Mouse (Mus musculus) embryonic facial prominence, embryonic 14.5 days (tissue): ENCODE data around the gene Olfr51. TPM values are rescaled to one million over a fixed set of nuclear protein-coding genes. Genes with fewer than 3 reads are reported as not detected.
A peak's percentile ranks its signal among the peaks of the same experiment; 100 is the strongest.

Experiments used
- ATAC-seq: fragments of 200-750 bp; cut with Nextera tagmentation; 2 replicates; pipeline ENCODE4 v1.8.0; 2017; ENCODE audit warnings: low read depth, moderate number of reproducible peaks, moderate TSS enrichment
- DNase-seq: peaks from one replicate; pipeline ENCODE4 v3.0.0-alpha.2; 2015; ENCODE audit warnings: low spot score
- H3K27ac ChIP-seq: fragments of 300-500 bp; sonication (generic); replicated peaks from 2 replicates; pipeline ENCODE4 v1.5.1; 2014; ENCODE audit warnings: low read depth, mild to moderate bottlenecking, low read length, moderate library complexity
- H3K27me3 ChIP-seq: fragments of 300-500 bp; sonication (generic); replicated peaks from 2 replicates; pipeline ENCODE4 v1.6.1; 2014; ENCODE audit warnings: low read length; ENCODE audit not compliant: control insufficient read depth, insufficient read depth
- H3K36me3 ChIP-seq: fragments of 300-500 bp; sonication (generic); 2 replicates; pipeline ENCODE4 v1.6.1; 2014; ENCODE audit warnings: low read length, mixed read lengths; ENCODE audit not compliant: control insufficient read depth, insufficient read depth
- H3K4me1 ChIP-seq: fragments of 300-500 bp; sonication (generic); 2 replicates; pipeline ENCODE4 v1.6.1; 2014; ENCODE audit warnings: antibody characterized with exemption, low read length; ENCODE audit not compliant: control insufficient read depth, insufficient read depth
- H3K4me2 ChIP-seq: fragments of 300-500 bp; sonication (generic); 2 replicates; pipeline ENCODE4 v1.6.1; 2014; ENCODE audit warnings: low read depth, mild to moderate bottlenecking, low read length, moderate library complexity, mixed read lengths
- H3K4me3 ChIP-seq: fragments of 300-500 bp; sonication (generic); 2 replicates; pipeline ENCODE4 v1.5.1; 2014; ENCODE audit warnings: low read depth, mild to moderate bottlenecking, low read length
- H3K9ac ChIP-seq: fragments of 300-500 bp; sonication (generic); 2 replicates; pipeline ENCODE4 v1.6.1; 2014; ENCODE audit warnings: low read depth, mild to moderate bottlenecking, low read length, moderate library complexity, mixed read lengths
- H3K9me3 ChIP-seq: fragments of 300-500 bp; sonication (generic); 2 replicates; pipeline ENCODE4 v1.6.1; 2016; ENCODE audit warnings: low read length; ENCODE audit not compliant: control insufficient read depth
- WGBS: fragments of 180-500 bp; shearing (Covaris S2); extraction: QIAGEN DNeasy Blood & Tissue Kit; methylation state at CpG from one replicate; pipeline ENCODE4 v1.1.7; 2014; 5-methylcytosine and 5-hydroxymethylcytosine counted together
- polyA plus RNA-seq: library from polyadenylated mRNA; unstranded; fragments of >200 nt; fragmentation: Nextera tagmentation; extraction: Ambion mirVana; gene quantifications from 2 replicates; pipeline ENCODE4 v1.2.1, GENCODE M21; 2014

The Olfr51 gene
- polyA plus RNA-seq: not detected in 2 replicates

- no peak for ATAC-seq
These were observed at the start of gene Olfr51 for GRCm38 (mm10) chr11:51003296-51003695. Gene Olfr51 (plus strand): TSS chr11:51003596.

DNA sequence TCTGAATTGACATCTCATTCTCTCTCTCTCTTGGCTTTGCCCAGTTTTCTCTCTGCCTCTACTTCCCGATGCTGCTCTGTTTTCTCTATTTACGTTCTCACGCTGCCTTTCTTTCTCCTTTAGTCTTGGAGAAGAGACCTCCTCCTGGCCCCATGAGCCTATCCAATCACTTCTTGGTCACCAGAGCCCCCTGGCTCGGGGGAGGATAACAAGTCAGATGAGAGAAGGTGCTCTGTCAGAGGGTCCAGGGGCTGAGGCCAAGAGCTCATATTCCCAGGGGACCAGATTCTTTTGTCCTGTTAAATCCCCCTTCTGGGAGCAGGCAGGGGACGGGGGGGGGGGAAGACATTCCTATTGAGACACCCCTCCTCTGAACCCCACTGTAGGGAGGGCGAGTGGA is 49.7 kb upstream of the Olfr51 start, which contains the start of gene Prop1:
Prop1 (minus strand) TSS at position 101 of the 400 bp plus-strand sequence.
- H3K27ac ChIP-seq: no peak within 1 kb of the TSS
- no peak within 1 kb of the TSS for H3K4me2 ChIP-seq
- no peaks in the 10 kb centered on the region for H3K4me1 ChIP-seq
- 60% methylated on average over 6 of the region's 6 CpGs for WGBS
- no peak within 1 kb of the TSS for H3K4me3 ChIP-seq
- H3K9ac ChIP-seq: no peak within 1 kb of the TSS
- no peaks in the 10 kb centered on the region; the same call in 1 of the 2 replicates for H3K27me3 ChIP-seq
- DNase-seq: no peak
- H3K9me3 ChIP-seq: no peaks in the 10 kb centered on the region
- ATAC-seq: no peak
- no peaks in the 10 kb centered on the region for H3K36me3 ChIP-seq

More at GRCm38 (mm10) chr11:51003296-51003695, at the start of gene Olfr51:
- H3K4me2 ChIP-seq: no peak within 1 kb of the TSS
- no peaks in the 10 kb centered on the region for H3K4me1 ChIP-seq
- no peaks in the 10 kb centered on the region for H3K36me3 ChIP-seq
- no peaks in the 10 kb centered on the region for H3K27me3 ChIP-seq
- no peaks in the 10 kb centered on the region for H3K9me3 ChIP-seq
- no peak for DNase-seq
- 76% methylated on average over 5 of the region's 5 CpGs for WGBS
- H3K27ac ChIP-seq: no peak within 1 kb of the TSS
- H3K9ac ChIP-seq: no peak within 1 kb of the TSS
- H3K4me3 ChIP-seq: no peak within 1 kb of the TSS

GRCm38 (mm10) chr11:50964886-50965285 is 38.5 kb upstream of the Olfr51 start:
- peak; percentile 26 for DNase-seq

GRCm38 (mm10) chr11:50966230-50966629 is 37.2 kb upstream of the Olfr51 start, which contains the start of gene Olfr1378:
Gene Olfr1378 (plus strand): TSS chr11:50966530.
- no peaks in the 10 kb centered on the region for H3K9me3 ChIP-seq
- no peak within 1 kb of the TSS for H3K27ac ChIP-seq
- H3K9ac ChIP-seq: no peak within 1 kb of the TSS
- no peaks in the 10 kb centered on the region for H3K36me3 ChIP-seq
- H3K4me1 ChIP-seq: no peaks in the 10 kb centered on the region
- 83% methylated on average over 11 of the region's 11 CpGs for WGBS
- no peak within 1 kb of the TSS for H3K4me2 ChIP-seq
- ATAC-seq (no peak), DNase-seq (no peak)
- no peaks in the 10 kb centered on the region for H3K27me3 ChIP-seq
- no peak within 1 kb of the TSS for H3K4me3 ChIP-seq

More at GRCm38 (mm10) chr11:50964886-50965285, 38.5 kb upstream of the Olfr51 start:
- H3K4me2 ChIP-seq: no peak overlapping the region
- H3K27me3 ChIP-seq: no peaks in the 10 kb centered on the region
- ATAC-seq: no peak
- no peaks in the 10 kb centered on the region for H3K9me3 ChIP-seq
- no peak overlapping the region for H3K27ac ChIP-seq
- H3K4me1 ChIP-seq: no peaks in the 10 kb centered on the region
- H3K4me3 ChIP-seq: no peak overlapping the region
- no peaks in the 10 kb centered on the region for H3K36me3 ChIP-seq
- WGBS: 79% methylated on average over 2 of the region's 2 CpGs
- no peak overlapping the region for H3K9ac ChIP-seq

GRCm38 (mm10) chr11:50977216-50977615 is 26.2 kb upstream of the Olfr51 start:
- H3K4me3 ChIP-seq: no peak overlapping the region
- H3K36me3 ChIP-seq: no peaks in the 10 kb centered on the region
- H3K27me3 ChIP-seq: no peaks in the 10 kb centered on the region
- no peak overlapping the region for H3K27ac ChIP-seq
- no peak overlapping the region for H3K4me2 ChIP-seq
- 73% methylated on average over 4 of the region's 4 CpGs for WGBS
- no peaks in the 10 kb centered on the region for H3K9me3 ChIP-seq
- ATAC-seq (no peak), DNase-seq (no peak)
- H3K4me1 ChIP-seq: no peaks in the 10 kb centered on the region
- no peak overlapping the region for H3K9ac ChIP-seq

- WGBS: 70% methylated on average over 5 of the region's 5 CpGs
- H3K4me2 ChIP-seq: no peak within 1 kb of the TSS
- H3K27ac ChIP-seq: no peak within 1 kb of the TSS
- no peaks in the 10 kb centered on the region for H3K36me3 ChIP-seq
- ATAC-seq: no peak
- H3K9ac ChIP-seq: no peak within 1 kb of the TSS
- no peak within 1 kb of the TSS for H3K4me3 ChIP-seq
- H3K9me3 ChIP-seq: no peaks in the 10 kb centered on the region
- no peaks in the 10 kb centered on the region for H3K4me1 ChIP-seq
- no peak for DNase-seq
- no peaks in the 10 kb centered on the region for H3K27me3 ChIP-seq
These were observed 21.7 kb upstream of the Olfr51 start, which contains the start of gene Olfr1377 for GRCm38 (mm10) chr11:50981667-50982066. Gene Olfr1377 (plus strand): TSS chr11:50981967.

DNA sequence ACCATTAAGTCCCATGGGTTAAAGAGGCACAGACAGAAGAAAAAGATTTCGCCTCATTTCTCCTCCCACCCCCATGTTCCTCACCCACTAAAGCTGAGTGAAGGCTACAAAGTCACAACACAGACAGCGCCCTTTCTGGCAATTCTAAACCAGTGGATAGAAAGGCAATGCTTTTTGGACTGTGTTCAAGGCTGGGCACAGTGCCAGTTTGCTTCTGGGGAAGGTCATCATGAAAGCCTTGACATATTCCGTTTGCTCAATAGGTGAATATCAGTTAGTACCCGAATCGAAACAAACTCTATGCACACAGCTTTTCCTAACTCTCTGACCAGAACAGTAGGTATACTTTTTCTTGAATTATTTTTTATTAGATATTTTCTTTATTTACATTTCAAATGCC is 8.4 kb downstream of the Olfr51 start:
- 60% methylated on average over 5 of the region's 5 CpGs for WGBS
- Histone ChIP-seq H3K4me2 (no peak overlapping the region), H3K9me3 (no peaks in the 10 kb centered on the region), H3K27me3 (no peaks in the 10 kb centered on the region), H3K36me3 (no peaks in the 10 kb centered on the region), H3K4me3 (no peak overlapping the region), H3K9ac (no peak overlapping the region), H3K27ac (no peak overlapping the region), H3K4me1 (no peaks in the 10 kb centered on the region)
- no peak for DNase-seq
- ATAC-seq: no peak

DNA sequence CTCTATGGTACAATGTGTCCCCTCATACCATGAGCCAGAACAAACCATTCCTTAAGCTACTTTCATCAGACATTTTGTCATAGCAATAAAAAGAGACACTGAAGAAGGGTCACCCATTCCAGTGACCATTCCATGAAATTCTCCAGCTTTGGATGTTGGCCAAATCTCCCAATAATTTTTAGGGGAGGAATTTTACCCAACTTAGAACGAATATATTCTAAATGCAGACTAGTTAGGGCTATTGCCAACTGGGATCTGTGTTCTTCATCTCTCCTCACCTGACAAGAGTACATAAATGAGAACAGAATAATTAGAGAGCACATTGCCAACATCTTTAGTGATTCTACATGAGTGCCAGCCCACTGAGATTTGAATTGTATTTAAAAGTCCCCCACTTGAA is 10.5 kb downstream of the Olfr51 start, which contains the start of gene Olfr54:
Olfr54 (plus strand) TSS at position 301 of the 400 bp plus-strand sequence.
- no peak within 1 kb of the TSS for H3K27ac ChIP-seq
- DNase-seq: no peak
- no peaks in the 10 kb centered on the region for H3K27me3 ChIP-seq
- no peak within 1 kb of the TSS for H3K4me3 ChIP-seq
- 62% methylated on average over 1 of the region's 1 CpGs for WGBS
- H3K36me3 ChIP-seq: no peaks in the 10 kb centered on the region
- ATAC-seq: no peak
- no peak within 1 kb of the TSS for H3K9ac ChIP-seq
- H3K4me2 ChIP-seq: no peak within 1 kb of the TSS
- no peaks in the 10 kb centered on the region for H3K4me1 ChIP-seq
- no peaks in the 10 kb centered on the region for H3K9me3 ChIP-seq

- WGBS: 53% methylated on average over 2 of the region's 2 CpGs
- H3K9me3 ChIP-seq: no peaks in the 10 kb centered on the region
- no peak for DNase-seq
- no peaks in the 10 kb centered on the region for H3K4me1 ChIP-seq
- no peak overlapping the region for H3K4me2 ChIP-seq
- H3K27me3 ChIP-seq: no peaks in the 10 kb centered on the region
- ATAC-seq: no peak
- no peak overlapping the region for H3K4me3 ChIP-seq
- H3K36me3 ChIP-seq: no peaks in the 10 kb centered on the region
- no peak overlapping the region for H3K9ac ChIP-seq
- H3K27ac ChIP-seq: no peak overlapping the region
These were observed 12.9 kb downstream of the Olfr51 start for GRCm38 (mm10) chr11:51016341-51016740.
